Mouse (Mus musculus): ENCODE results near the gene Ckm.
A peak's percentile ranks its signal among the peaks of the same experiment; 100 is the strongest.

Gene Ckm

GRCm38 (mm10) chr7:19404476-19404875 lies at the start of gene Ckm:
Gene Ckm (plus strand): TSS chr7:19404776.
- no peak for DNase-seq (ENCODE audit: low spot score)

- no peak for DNase-seq (ENCODE audit: low spot score)
Measured at GRCm38 (mm10) chr7:19354991-19355390, 49.6 kb upstream of the Ckm start.

- no peak for DNase-seq (ENCODE audit: low spot score)
Measured at GRCm38 (mm10) chr7:19356311-19356710, 48.3 kb upstream of the Ckm start.

GRCm38 (mm10) chr7:19357381-19358375 lies 46.9 kb upstream of the Ckm start:
- DNase-seq (ENCODE audit: low spot score): no peak

GRCm38 (mm10) chr7:19358634-19359033 lies 45.9 kb upstream of the Ckm start:
- DNase-seq (ENCODE audit: low spot score): no peak

GRCm38 (mm10) chr7:19359299-19359891 lies 45.2 kb upstream of the Ckm start, which contains the start of the genes Cd3eap and Ppp1r13l:
Gene Cd3eap (minus strand): TSS chr7:19359483.
Gene Ppp1r13l (plus strand): TSS chr7:19359749.
- DNase-seq (ENCODE audit: low spot score): peak; percentile 88

- peak; percentile 88 for DNase-seq (ENCODE audit: low spot score)
Measured at GRCm38 (mm10) chr7:19359892-19360641, 44.5 kb upstream of the Ckm start.

- DNase-seq (ENCODE audit: low spot score): peak; percentile 86
Measured at GRCm38 (mm10) chr7:19360944-19361343, 43.6 kb upstream of the Ckm start.

- peak; percentile 91 for DNase-seq (ENCODE audit: low spot score)
Measured at GRCm38 (mm10) chr7:19361720-19362119, 42.9 kb upstream of the Ckm start.

- no peak for DNase-seq (ENCODE audit: low spot score)
Measured at GRCm38 (mm10) chr7:19362276-19362675, 42.3 kb upstream of the Ckm start.

GRCm38 (mm10) chr7:19363881-19364280 lies 40.7 kb upstream of the Ckm start:
- peak; percentile 65 for DNase-seq (ENCODE audit: low spot score)

- DNase-seq (ENCODE audit: low spot score): no peak
Measured at GRCm38 (mm10) chr7:19365376-19365775, 39.2 kb upstream of the Ckm start.

GRCm38 (mm10) chr7:19368380-19368779 lies 36.2 kb upstream of the Ckm start:
- DNase-seq (ENCODE audit: low spot score): no peak

- DNase-seq (ENCODE audit: low spot score): no peak
Measured at GRCm38 (mm10) chr7:19369823-19370425, 34.7 kb upstream of the Ckm start.

GRCm38 (mm10) chr7:19373367-19373766 lies 31.2 kb upstream of the Ckm start:
- DNase-seq (ENCODE audit: low spot score): no peak

- no peak for DNase-seq (ENCODE audit: low spot score)
Measured at GRCm38 (mm10) chr7:19375368-19375767, 29.2 kb upstream of the Ckm start.

GRCm38 (mm10) chr7:19376019-19376418 lies 28.6 kb upstream of the Ckm start:
- no peak for DNase-seq (ENCODE audit: low spot score)

- DNase-seq (ENCODE audit: low spot score): no peak
Measured at GRCm38 (mm10) chr7:19378049-19378448, 26.5 kb upstream of the Ckm start.

GRCm38 (mm10) chr7:19381377-19382165 lies 23.0 kb upstream of the Ckm start, which contains the start of gene Ercc2:
Gene Ercc2 (plus strand): TSS chr7:19382010.
- peak; percentile 99 for DNase-seq (ENCODE audit: low spot score)

GRCm38 (mm10) chr7:19382166-19382541 lies 22.4 kb upstream of the Ckm start:
- DNase-seq (ENCODE audit: low spot score): no peak

- DNase-seq (ENCODE audit: low spot score): no peak
Measured at GRCm38 (mm10) chr7:19383708-19384107, 20.9 kb upstream of the Ckm start.
